Mouse (Mus musculus) midbrain, embryonic 10.5 days (tissue): ENCODE results near the gene Tbrg4. TPM values are rescaled to one million over a fixed set of nuclear protein-coding genes. Genes with fewer than 3 reads are reported as not detected.

ENCODE experiments used
- DNase-seq: peaks from one replicate; pipeline ENCODE4 v3.0.0-alpha.2; 2017; ENCODE audit warnings: low spot score
- H3K27ac ChIP-seq: fragments of 300-500 bp; sonication (generic); replicated peaks from 2 replicates; pipeline ENCODE4 v1.5.1; 2016; ENCODE audit warnings: mild to moderate bottlenecking
- H3K27me3 ChIP-seq: fragments of 300-500 bp; sonication (generic); 2 replicates; pipeline ENCODE4 v1.6.1; 2016; ENCODE audit warnings: low read depth, mild to moderate bottlenecking; ENCODE audit not compliant: poor library complexity, severe bottlenecking
- H3K36me3 ChIP-seq: fragments of 300-500 bp; sonication (generic); 2 replicates; pipeline ENCODE4 v1.6.1; 2016; ENCODE audit warnings: mild to moderate bottlenecking, moderate library complexity
- H3K4me1 ChIP-seq: fragments of 300-500 bp; sonication (generic); 2 replicates; pipeline ENCODE4 v1.6.1; 2016
- H3K4me3 ChIP-seq: fragments of 300-500 bp; sonication (generic); 2 replicates; pipeline ENCODE4 v1.5.1; 2016; ENCODE audit warnings: mild to moderate bottlenecking, moderate library complexity
- H3K9me3 ChIP-seq: fragments of 300-500 bp; sonication (generic); replicated peaks from 2 replicates; pipeline ENCODE4 v1.6.1; 2016; ENCODE audit warnings: mild to moderate bottlenecking
- WGBS: fragments of 180-500 bp; shearing (Covaris S2); methylation state at CpG from one replicate; pipeline ENCODE4 v1.1.7; 2016; 5-methylcytosine and 5-hydroxymethylcytosine counted together
- polyA plus RNA-seq: library from polyadenylated mRNA; unstranded; fragments of >200 nt; fragmentation: Nextera tagmentation; extraction: Ambion mirVana; gene quantifications from 2 replicates; pipeline ENCODE4 v1.2.1, GENCODE M21; 2016

Tbrg4 gene
- polyA plus RNA-seq, 1 experiment from 2014 or later = 70.5 TPM

DNA sequence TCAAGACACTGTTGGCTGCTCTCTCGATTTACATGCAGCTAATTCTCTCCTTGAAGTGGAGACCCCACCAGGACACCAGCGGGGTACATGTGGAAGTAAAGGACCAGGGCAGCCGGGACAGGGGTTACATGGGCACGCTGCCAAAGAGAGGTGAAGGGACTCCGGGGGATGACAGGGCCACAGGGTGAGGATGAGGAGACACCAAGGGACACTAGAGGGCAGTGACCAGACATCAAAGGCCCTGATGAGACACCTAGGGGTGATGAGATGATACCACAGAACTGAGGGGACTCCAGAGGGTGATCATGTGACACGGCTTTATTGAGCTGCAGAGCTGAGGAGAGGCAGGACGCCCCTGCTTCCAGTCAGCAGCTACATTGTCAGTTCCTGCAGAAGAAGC, 28.3 kb downstream of the Tbrg4 start:
- peaks cover 79% of the 10 kb centered on the region for H3K36me3 ChIP-seq
- WGBS = 81% methylated on average over 7 of the region's 7 CpGs
- no peak for DNase-seq

DNA sequence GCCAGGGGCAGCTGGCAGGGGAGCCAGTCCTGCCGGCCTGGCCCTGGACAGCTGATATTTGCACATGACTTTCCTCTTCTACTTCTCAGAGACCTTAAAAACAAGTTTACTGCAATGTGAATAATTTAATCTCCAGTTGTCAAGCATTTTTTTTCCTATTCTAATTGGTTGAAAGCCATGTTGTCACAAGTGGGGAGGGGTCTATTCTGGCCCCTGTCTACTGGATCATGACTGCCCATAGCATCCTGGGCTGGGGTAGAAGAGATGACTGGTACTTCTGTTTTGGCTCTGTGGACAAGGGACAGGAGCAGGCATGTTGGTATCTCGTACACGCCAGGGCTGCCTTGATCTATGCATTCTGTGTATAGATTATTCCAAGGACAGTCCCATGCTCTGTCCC, 29.3 kb downstream of the Tbrg4 start:
- Histone ChIP-seq H3K4me1 (peaks cover 36% of the 10 kb centered on the region), H3K27ac (no peak overlapping the region), H3K4me3 (no peak overlapping the region), H3K9me3 (no peaks in the 10 kb centered on the region), H3K27me3 (no peaks in the 10 kb centered on the region), H3K36me3 (peaks cover 80% of the 10 kb centered on the region)
- DNase-seq = no peak
- 89% methylated on average over 3 of the region's 3 CpGs for WGBS

More for the DNA sequence above, 28.3 kb downstream of the Tbrg4 start:
- Histone ChIP-seq H3K27me3 (no peaks in the 10 kb centered on the region), H3K4me3 (no peak overlapping the region), H3K4me1 (peaks cover 45% of the 10 kb centered on the region), H3K27ac (0 out of 2 replicates have a peak overlapping the region, but pooled peaks have one; percentile 76), H3K9me3 (no peaks in the 10 kb centered on the region)

DNA sequence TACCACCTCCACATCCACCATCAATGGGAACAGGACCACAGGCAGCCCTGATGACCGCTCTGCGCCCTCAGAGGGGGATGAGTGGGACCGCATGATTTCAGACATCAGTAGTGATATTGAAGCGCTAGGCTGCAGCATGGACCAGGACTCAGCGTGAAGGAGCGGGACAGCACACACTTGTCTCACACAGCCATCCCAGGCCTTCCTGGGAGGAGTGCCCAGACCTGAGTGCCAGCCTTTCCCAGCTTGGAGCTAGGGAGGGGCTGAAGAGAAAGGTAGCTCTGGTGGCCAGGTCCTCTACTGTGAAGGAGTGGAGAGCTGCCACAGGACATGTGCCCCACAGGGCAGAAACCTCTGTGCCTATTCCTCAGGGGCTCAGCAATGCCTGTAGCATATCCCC, 29.7 kb downstream of the Tbrg4 start:
- Histone ChIP-seq H3K27ac (no peak overlapping the region), H3K36me3 (peaks cover 80% of the 10 kb centered on the region)

DNA sequence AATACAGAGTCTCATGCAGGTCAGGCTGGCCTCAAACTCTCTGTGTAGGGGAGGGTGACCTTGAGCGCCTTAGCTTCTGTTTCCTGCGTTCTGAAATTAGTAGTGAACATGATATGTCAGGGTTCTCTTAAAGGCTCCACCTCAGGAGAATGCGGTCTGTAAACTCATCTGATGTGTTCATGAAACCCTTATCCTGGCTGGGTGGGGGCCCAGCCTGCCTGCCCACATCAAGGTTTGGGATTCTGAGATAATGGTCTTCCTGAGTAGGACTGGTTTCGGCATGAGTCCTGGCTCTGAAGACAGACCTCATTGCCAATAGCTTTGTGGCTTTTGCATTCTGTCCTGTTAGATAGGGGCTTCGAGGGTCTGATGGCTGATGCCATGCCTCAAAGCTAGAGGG, 30.5 kb downstream of the Tbrg4 start:
- H3K4me1 ChIP-seq = peaks cover 31% of the 10 kb centered on the region
- no peak for DNase-seq
- no peaks in the 10 kb centered on the region for H3K27me3 ChIP-seq
- no peaks in the 10 kb centered on the region for H3K9me3 ChIP-seq
- H3K4me3 ChIP-seq = no peak overlapping the region
- peaks cover 84% of the 10 kb centered on the region for H3K36me3 ChIP-seq
- 92% methylated on average over 5 of the region's 5 CpGs for WGBS
- H3K27ac ChIP-seq = no peak overlapping the region

More for the DNA sequence above, 29.7 kb downstream of the Tbrg4 start:
- no peaks in the 10 kb centered on the region for H3K9me3 ChIP-seq
- 94% methylated on average over 6 of the region's 6 CpGs for WGBS
- H3K27me3 ChIP-seq = no peaks in the 10 kb centered on the region
- peaks cover 35% of the 10 kb centered on the region for H3K4me1 ChIP-seq
- H3K4me3 ChIP-seq = no peak overlapping the region
- DNase-seq = no peak

DNA sequence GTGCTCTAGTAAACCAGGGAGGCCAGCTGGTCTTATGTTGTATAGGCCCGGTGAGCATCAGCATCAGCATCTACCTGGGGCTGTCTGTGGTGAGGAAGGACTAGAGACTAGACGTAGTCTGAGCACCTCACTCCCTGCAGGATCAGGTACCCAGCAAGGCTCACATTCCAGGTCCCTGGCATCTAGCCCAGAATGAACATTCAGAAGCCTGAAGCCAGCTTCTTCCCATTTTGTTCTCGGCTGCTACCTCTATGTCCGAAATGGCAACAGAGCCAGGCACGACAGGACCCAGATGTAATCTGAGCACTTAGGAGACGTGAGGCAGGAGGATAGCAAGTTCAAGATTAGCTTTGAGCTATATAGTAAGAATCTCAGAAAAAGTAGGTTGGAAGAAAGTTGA, 31.0 kb downstream of the Tbrg4 start:
- Histone ChIP-seq H3K36me3 (peaks cover 86% of the 10 kb centered on the region), H3K4me3 (no peak overlapping the region), H3K27ac (no peak overlapping the region), H3K27me3 (no peaks in the 10 kb centered on the region), H3K4me1 (peaks cover 26% of the 10 kb centered on the region), H3K9me3 (no peaks in the 10 kb centered on the region)
- no peak for DNase-seq
- WGBS = 91% methylated on average over 6 of the region's 6 CpGs

DNA sequence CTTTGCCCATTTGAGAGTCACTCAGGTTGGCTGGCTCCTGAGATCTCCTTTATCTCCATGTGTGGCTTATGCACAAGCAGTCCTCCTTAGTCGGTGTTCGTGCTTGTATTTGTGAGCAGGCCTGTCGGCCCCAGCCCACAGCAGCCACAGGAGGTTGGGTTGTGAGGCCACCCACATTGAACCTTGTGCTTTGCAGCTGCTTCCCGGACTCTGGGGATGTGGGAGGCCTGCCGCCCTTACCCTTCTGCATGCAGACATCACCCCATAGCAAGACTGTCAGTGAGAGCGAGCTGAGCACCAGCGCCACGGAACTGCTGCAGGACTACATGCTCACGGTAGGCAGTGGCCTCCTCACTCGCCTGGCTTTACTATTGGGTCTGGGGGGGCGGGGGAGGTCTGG, 32.5 kb downstream of the Tbrg4 start:
- H3K27me3 ChIP-seq = no peaks in the 10 kb centered on the region
- DNase-seq = no peak
- H3K36me3 ChIP-seq = peaks cover 99% of the 10 kb centered on the region
- WGBS = 86% methylated on average over 11 of the region's 11 CpGs
- no peak overlapping the region for H3K27ac ChIP-seq
- H3K4me3 ChIP-seq = no peak overlapping the region
- H3K9me3 ChIP-seq = no peaks in the 10 kb centered on the region
- H3K4me1 ChIP-seq = peaks cover 12% of the 10 kb centered on the region

DNA sequence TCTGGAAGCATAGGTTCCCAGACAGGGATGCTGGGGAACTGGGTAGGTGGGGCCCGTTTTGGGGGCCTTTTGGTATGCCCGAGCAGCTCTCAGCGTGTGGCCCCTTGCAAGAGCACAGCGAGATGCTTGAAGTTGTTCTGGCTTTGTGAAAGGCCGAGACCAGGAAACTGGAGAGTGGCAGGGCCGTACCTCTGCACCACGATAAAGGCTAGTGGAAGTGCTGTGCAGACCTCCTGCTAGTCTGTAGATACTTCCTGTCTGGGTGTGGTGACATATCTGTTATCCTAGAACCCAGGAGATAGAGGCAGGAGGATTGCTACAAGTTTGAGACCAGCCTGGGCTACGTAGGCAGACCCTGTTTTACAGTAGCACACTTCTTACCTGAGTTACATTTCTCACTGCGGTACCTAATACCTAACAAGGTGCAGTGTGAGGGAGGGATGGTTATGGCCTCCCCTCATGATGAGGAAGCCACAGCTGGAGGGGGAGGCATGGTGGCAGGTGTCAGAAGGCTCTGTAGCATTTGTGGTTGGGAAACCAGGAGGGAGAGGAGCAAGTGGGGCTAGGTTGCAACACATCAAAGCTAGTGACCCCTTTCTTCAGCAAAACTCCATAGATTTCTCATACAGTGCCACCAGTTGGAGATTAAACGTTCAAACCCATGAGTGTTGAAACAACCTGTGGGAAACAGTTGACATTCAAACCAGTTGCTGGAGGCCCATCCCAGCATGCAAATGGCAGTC, 34.8 kb downstream of the Tbrg4 start:
- Histone ChIP-seq H3K36me3 (peaks cover 96% of the 10 kb centered on the region), H3K27ac (no peak overlapping the region), H3K4me1 (no peaks in the 10 kb centered on the region), H3K4me3 (no peak overlapping the region), H3K9me3 (no peaks in the 10 kb centered on the region), H3K27me3 (no peaks in the 10 kb centered on the region)
- DNase-seq = no peak
- 84% methylated on average over 10 of the region's 10 CpGs for WGBS

DNA sequence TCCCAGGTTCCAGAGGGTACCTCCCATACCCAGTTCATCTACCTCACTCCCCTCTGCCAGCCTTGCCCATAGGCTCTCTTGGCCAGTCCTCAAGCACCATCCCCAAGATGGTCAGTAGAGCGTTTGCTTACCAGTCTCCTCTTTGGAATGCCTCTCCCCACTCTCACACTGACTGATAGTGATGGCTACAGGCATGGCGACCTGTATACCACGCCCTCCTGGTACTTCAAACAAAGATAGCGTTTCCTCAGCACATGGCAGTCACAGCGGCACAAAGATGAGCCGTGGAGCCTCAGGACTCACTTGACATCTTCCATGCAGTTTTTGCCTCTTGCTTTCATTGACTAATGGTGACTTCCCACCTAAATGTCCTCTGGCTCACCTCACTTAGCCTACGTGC, 36.0 kb downstream of the Tbrg4 start:
- peaks cover 96% of the 10 kb centered on the region for H3K36me3 ChIP-seq
- no peaks in the 10 kb centered on the region for H3K9me3 ChIP-seq
- WGBS = 96% methylated on average over 7 of the region's 7 CpGs

DNA sequence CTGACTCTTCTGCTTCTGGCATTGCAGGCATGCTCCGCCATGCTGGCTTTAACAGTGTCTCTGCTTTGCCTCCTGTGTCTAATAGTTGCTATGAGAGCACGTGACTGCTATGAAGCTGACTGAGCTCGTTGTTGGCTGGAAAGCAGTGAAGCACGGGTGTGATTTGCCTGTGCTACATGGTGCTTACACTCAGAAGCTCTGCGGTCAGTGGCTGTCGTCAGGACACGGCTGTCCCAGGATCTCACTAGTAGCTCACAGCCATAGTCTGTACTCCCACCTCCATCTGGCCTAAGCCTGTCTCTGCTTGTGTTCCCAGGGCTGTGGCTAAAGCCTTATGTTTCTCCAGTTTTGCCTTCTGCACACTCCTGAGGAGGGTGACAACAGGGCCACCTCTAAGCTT, 37.6 kb downstream of the Tbrg4 start:
- DNase-seq = no peak
- Histone ChIP-seq H3K4me1 (no peaks in the 10 kb centered on the region), H3K9me3 (no peaks in the 10 kb centered on the region), H3K27ac (no peak overlapping the region), H3K27me3 (no peaks in the 10 kb centered on the region), H3K36me3 (peaks cover 92% of the 10 kb centered on the region), H3K4me3 (no peak overlapping the region)
- WGBS = 92% methylated on average over 7 of the region's 7 CpGs

More for the DNA sequence above, 36.0 kb downstream of the Tbrg4 start:
- no peaks in the 10 kb centered on the region for H3K4me1 ChIP-seq
- DNase-seq = no peak
- H3K27ac ChIP-seq = no peak overlapping the region
- H3K27me3 ChIP-seq = no peaks in the 10 kb centered on the region
- H3K4me3 ChIP-seq = no peak overlapping the region

DNA sequence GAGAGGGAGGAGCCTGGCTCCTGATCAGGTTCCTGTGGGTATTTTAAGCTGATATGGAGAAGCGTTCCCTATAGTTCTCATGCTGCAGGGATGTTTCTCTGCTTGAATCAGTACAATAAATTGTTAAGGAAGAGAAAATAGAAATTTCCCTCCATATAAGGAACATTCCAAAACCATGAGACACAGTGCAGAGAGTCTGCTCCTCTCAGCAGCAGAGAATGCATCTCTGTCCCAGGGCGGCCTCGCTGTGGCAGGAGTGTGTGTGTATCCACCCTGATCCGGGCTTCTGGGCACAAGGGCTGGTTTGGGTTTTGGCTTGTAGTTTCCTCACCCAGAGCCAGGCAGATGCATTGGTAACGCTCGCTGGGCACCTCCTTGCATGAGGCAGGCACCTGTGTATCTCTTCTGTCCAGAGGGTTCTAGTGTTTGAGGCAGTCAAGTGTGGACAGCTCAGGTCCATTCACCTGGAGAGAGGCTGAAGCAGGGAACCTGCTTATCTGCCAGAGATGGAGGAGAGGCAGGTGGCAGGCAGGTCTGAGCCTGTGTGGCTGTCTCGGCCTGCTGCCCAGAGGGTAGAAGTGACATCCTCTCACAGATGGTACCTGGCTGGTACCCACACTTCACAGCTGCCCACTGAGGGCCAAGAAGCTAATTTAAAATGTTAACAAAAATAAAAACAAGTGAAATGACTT, 38.5 kb downstream of the Tbrg4 start:
- Histone ChIP-seq H3K27ac (no peak overlapping the region), H3K27me3 (no peaks in the 10 kb centered on the region), H3K4me3 (no peak overlapping the region), H3K9me3 (no peaks in the 10 kb centered on the region), H3K4me1 (no peaks in the 10 kb centered on the region), H3K36me3 (peaks cover 90% of the 10 kb centered on the region)
- 96% methylated on average over 7 of the region's 7 CpGs for WGBS
- DNase-seq = no peak

DNA sequence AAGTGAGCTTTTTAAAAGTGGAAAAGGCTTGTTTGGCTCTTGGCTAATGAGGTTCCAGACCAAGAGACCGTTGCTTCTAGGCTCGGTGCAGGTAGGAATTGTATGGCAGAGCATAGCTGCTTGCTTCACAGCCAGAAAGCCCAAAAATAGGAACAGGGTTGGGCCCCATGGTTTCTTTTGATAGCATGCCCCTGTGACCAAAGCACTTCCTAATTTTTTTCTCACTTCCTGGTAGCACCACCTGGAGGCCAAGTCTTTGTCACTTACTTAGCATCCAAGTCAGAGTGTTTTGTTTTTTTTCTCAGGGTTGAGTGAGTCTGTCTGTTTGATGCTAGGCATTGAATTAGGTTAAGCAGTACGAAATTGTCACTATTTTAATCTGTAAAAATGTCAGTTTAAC, 39.2 kb downstream of the Tbrg4 start:
- no peaks in the 10 kb centered on the region for H3K9me3 ChIP-seq
- peaks cover 84% of the 10 kb centered on the region for H3K36me3 ChIP-seq
- no peaks in the 10 kb centered on the region for H3K4me1 ChIP-seq
- H3K4me3 ChIP-seq = no peak overlapping the region
- DNase-seq = no peak
- H3K27me3 ChIP-seq = no peaks in the 10 kb centered on the region
- no peak overlapping the region for H3K27ac ChIP-seq
- 92% methylated on average over 3 of the region's 3 CpGs for WGBS

DNA sequence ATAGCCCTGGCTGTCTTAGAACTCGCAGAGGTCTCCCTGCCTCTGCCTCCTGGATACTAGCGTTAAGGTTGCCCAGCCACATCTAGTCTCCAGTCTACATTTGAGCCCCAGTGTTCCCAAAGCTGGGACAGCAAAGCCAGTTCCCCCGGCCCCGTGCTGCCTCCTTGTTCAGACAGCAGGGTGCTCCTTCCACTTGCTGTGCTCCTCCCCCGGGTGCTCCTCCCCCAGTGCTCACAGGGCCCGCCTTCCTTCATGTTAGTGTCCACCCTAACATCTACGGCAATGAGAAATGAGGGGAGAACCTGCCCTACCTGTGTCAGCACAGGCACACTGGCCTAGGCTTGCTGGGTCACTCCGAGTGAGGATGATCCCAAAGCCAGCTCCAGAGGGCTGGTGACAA, 40.1 kb downstream of the Tbrg4 start:
- Histone ChIP-seq H3K27me3 (no peaks in the 10 kb centered on the region), H3K9me3 (no peaks in the 10 kb centered on the region), H3K36me3 (peaks cover 78% of the 10 kb centered on the region), H3K27ac (no peak overlapping the region), H3K4me3 (no peak overlapping the region), H3K4me1 (no peaks in the 10 kb centered on the region)
- WGBS = 93% methylated on average over 8 of the region's 8 CpGs
- DNase-seq = no peak

DNA sequence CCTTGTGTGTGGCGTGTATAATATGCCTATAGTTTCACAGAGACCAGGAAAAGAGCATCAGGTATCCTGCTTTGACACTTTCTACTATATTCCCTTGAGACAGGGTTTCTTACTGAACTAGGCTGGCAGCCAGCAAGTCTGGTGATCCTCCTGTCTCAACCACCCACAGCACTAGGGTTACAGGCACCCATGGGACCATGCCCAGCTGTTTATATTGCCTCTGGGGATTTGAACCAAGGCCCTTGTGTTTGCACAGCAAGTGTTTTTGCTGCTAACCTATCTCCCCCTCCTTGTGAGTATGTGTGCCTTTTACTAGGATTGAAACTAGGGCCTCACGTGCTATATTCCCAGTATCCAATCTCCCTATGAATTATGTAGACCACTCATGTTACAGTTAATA, 44.3 kb downstream of the Tbrg4 start:
- no peak for DNase-seq
- Histone ChIP-seq H3K4me1 (0 out of 2 replicates have a peak, but pooled peaks cover 4% of the 10 kb centered on the region), H3K27me3 (no peaks in the 10 kb centered on the region), H3K9me3 (no peaks in the 10 kb centered on the region), H3K4me3 (no peak overlapping the region), H3K27ac (no peak overlapping the region), H3K36me3 (peaks cover 74% of the 10 kb centered on the region)
- 87% methylated on average over 2 of the region's 2 CpGs for WGBS
